Mouse (Mus musculus): ENCODE results near the gene Tyms.
"Not testable (repeated sequence)": the region's sequence is repeated elsewhere in the genome, so short reads cannot be mapped to it uniquely, and the experiment has no call there.

GRCm38 (mm10) chr5:30039324-30039723, 34.1 kb downstream of the Tyms start:
- TF ChIP-seq POLR2A (IDR thresholded peaks at IDR 0.05; ENCODE audit: control insufficient read depth, low read depth, low read length); CTCF (IDR thresholded peaks at IDR 0.05; ENCODE audit: control insufficient read depth, insufficient read depth, insufficient replicate concordance, low read depth, low read length): not testable (repeated sequence)
